Mouse (Mus musculus) liver, postnatal 0 days (tissue): ENCODE data around the gene Selp. TPM values are rescaled to one million over a fixed set of nuclear protein-coding genes. Genes with fewer than 3 reads are reported as not detected.

Experiments
- ATAC-seq: fragments of 200-750 bp; cut with Nextera tagmentation; 2 replicates; pipeline ENCODE4 v1.8.0; 2017; ENCODE audit warnings: mild to moderate bottlenecking, moderate library complexity
- DNase-seq: peaks from one replicate; pipeline ENCODE4 v3.0.0-alpha.2; 2016
- H3K27ac ChIP-seq: fragments of 300-500 bp; sonication (generic); 2 replicates; pipeline ENCODE4 v1.5.1; 2014; ENCODE audit warnings: antibody characterized with exemption, moderate library complexity, mild to moderate bottlenecking, low read depth
- H3K27me3 ChIP-seq: fragments of 300-500 bp; sonication (generic); 2 replicates; pipeline ENCODE4 v1.6.1; 2014; ENCODE audit warnings: low read length, control low read depth, mixed read lengths; ENCODE audit not compliant: insufficient read depth
- H3K36me3 ChIP-seq: fragments of 300-500 bp; sonication (generic); replicated peaks from 2 replicates; pipeline ENCODE4 v1.6.1; 2014; ENCODE audit warnings: mild to moderate bottlenecking, control low read depth, low read length, moderate library complexity, mixed read lengths; ENCODE audit not compliant: insufficient read depth
- H3K4me1 ChIP-seq: fragments of 300-500 bp; sonication (generic); 2 replicates; pipeline ENCODE4 v1.6.1; 2014; ENCODE audit warnings: antibody characterized with exemption, mild to moderate bottlenecking, control low read depth; ENCODE audit not compliant: insufficient read depth
- H3K4me2 ChIP-seq: fragments of 300-500 bp; sonication (generic); 2 replicates; pipeline ENCODE4 v1.6.1; 2014; ENCODE audit warnings: low read depth, mild to moderate bottlenecking, low read length, moderate library complexity, mixed read lengths
- H3K4me3 ChIP-seq: fragments of 300-500 bp; sonication (generic); 2 replicates; pipeline ENCODE4 v1.5.1; 2014; ENCODE audit warnings: low read depth, low read length
- H3K9ac ChIP-seq: fragments of 300-500 bp; sonication (generic); replicated peaks from 2 replicates; pipeline ENCODE4 v1.6.1; 2014; ENCODE audit warnings: mild to moderate bottlenecking, moderate library complexity
- H3K9me3 ChIP-seq: fragments of 300-500 bp; sonication (generic); 2 replicates; pipeline ENCODE4 v1.6.1; 2016; ENCODE audit warnings: mild to moderate bottlenecking, control low read depth, low read length, mixed read lengths
- CTCF ChIP-seq: sonication (generic); IDR thresholded peaks from 2 replicates; pipeline ENCODE4 v1.5.1; 2016; ENCODE audit warnings: antibody characterized with exemption, low read depth
- EP300 ChIP-seq: IDR thresholded peaks from 2 replicates; pipeline ENCODE4 v1.6.1; 2016; ENCODE audit warnings: antibody characterized with exemption, low read depth, mild to moderate bottlenecking
- WGBS: fragments of 180-500 bp; shearing (Covaris S2); extraction: QIAGEN DNeasy Blood & Tissue Kit; methylation state at CpG from one replicate; pipeline ENCODE4 v1.1.7; 2014; ENCODE audit not compliant: insufficient replicate concordance; 5-methylcytosine and 5-hydroxymethylcytosine counted together
- polyA plus RNA-seq: library from polyadenylated mRNA; unstranded; fragments of >200 nt; fragmentation: Nextera tagmentation; extraction: Ambion mirVana; gene quantifications from 2 replicates; pipeline ENCODE4 v1.2.1, GENCODE M21; 2015

The Selp gene
- polyA plus RNA-seq, 1 experiment from 2014 or later, result 2.1 TPM

- Histone ChIP-seq H3K4me1 (no peaks in the 10 kb centered on the region), H3K36me3 (peaks cover 6% of the 10 kb centered on the region), H3K27me3 (no peaks in the 10 kb centered on the region), H3K9ac (no peak overlapping the region), H3K9me3 (no peaks in the 10 kb centered on the region), H3K4me3 (no peak overlapping the region), H3K4me2 (no peak overlapping the region), H3K27ac (no peak overlapping the region)
- ATAC-seq (no peak), DNase-seq (no peak)
- TF ChIP-seq EP300 (no peak), CTCF (no peak)
- 68% methylated on average over 1 of the region's 1 CpGs for WGBS
Measured at GRCm38 (mm10) chr1:164187002-164187560, 72.0 kb downstream of the Selp start.

DNA sequence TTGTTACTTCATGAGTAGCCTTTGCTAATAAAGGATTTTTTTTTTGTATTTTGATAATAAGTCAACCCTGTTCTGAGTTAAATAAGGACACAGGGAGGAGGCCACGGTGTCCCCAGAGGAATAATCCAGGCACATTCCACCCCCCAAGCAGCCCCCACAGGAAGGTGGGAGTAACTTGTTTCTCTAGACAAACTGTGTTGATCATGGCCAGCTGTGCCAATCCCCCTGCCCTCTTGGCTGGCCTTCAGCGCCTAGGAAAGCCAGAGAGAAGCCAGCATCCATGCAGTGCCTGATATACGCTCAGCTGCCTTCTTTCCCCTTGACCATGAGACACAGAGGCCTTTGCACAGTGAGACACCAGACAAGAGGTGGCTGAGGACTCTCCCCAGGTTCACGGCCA lies 84.5 kb downstream of the Selp start:
- 82% methylated on average over 4 of the region's 4 CpGs for WGBS
- Histone ChIP-seq H3K27me3 (no peaks in the 10 kb centered on the region), H3K9ac (no peak overlapping the region), H3K4me2 (no peak overlapping the region), H3K4me1 (no peaks in the 10 kb centered on the region), H3K27ac (no peak overlapping the region), H3K9me3 (no peaks in the 10 kb centered on the region), H3K36me3 (peaks cover 31% of the 10 kb centered on the region), H3K4me3 (no peak overlapping the region)
- ATAC-seq (no peak), DNase-seq (no peak)
- TF ChIP-seq EP300 (no peak), CTCF (no peak)

Other genes with a start within 250 kb of the Selp start
- 9.6 and 10.0 TPM in 2 replicates for gene Scyl3, start 186.2 kb upstream of the Selp start, polyA plus RNA-seq
- 3.1 and 3.4 TPM in 2 replicates for gene BC055324, start 120.5 kb upstream of the Selp start, polyA plus RNA-seq
- gene Mettl18, start 120.4 kb upstream of the Selp start, polyA plus RNA-seq, result 4.0 and 4.1 TPM in 2 replicates
- gene Sele, start 67.0 kb upstream of the Selp start, polyA plus RNA-seq, result 0.06 and 0.11 TPM in 2 replicates
- 10.2 and 10.8 TPM in 2 replicates for gene Sell, start 53.3 kb upstream of the Selp start, polyA plus RNA-seq
- 24.5 and 28.2 TPM in 2 replicates for gene F5, start 36.6 kb downstream of the Selp start, polyA plus RNA-seq
- 31.1 and 31.4 TPM in 2 replicates for gene Slc19a2, start 133.8 kb downstream of the Selp start, polyA plus RNA-seq
- gene Ccdc181, start 160.3 kb downstream of the Selp start, polyA plus RNA-seq, result 2.6 and 2.7 TPM in 2 replicates
- 7.2 and 7.6 TPM in 2 replicates for gene Nme7, start 188.9 kb downstream of the Selp start, polyA plus RNA-seq
- 9.6 and 9.7 TPM in 2 replicates for gene Blzf1, start 192.2 kb downstream of the Selp start, polyA plus RNA-seq